Mouse (Mus musculus) cerebellum, adult 2 months (tissue): ENCODE results near the gene Ncor2.

Source experiments
- CTCF ChIP-seq: fragments of 200-500 bp; IDR thresholded peaks from 2 replicates; pipeline ENCODE4 v1.5.1; 2011; ENCODE audit warnings: low read depth, mild to moderate bottlenecking, control low read depth, low read length, moderate library complexity, borderline replicate concordance; ENCODE audit not compliant: insufficient read depth
- POLR2A ChIP-seq: fragments of 200-500 bp; IDR thresholded peaks from 2 replicates; pipeline ENCODE4 v1.6.1; 2011; ENCODE audit warnings: low read length, control low read depth, borderline replicate concordance; ENCODE audit not compliant: insufficient read depth

GRCm38 (mm10) chr5:125120517-125121303 is 58.3 kb downstream of the Ncor2 start:
- no peak for TF ChIP-seq POLR2A
- no peak for TF ChIP-seq CTCF
